Mouse (Mus musculus) heart, embryonic 16.5 days (tissue): ENCODE data around the gene Mark2. TPM values are rescaled to one million over a fixed set of nuclear protein-coding genes. Genes with fewer than 3 reads are reported as not detected.

ENCODE experiments used
- ATAC-seq: fragments of 200-750 bp; cut with Nextera tagmentation; replicated peaks from 2 replicates; pipeline ENCODE4 v1.8.0; 2017; ENCODE audit warnings: moderate number of reproducible peaks; ENCODE audit not compliant: insufficient read depth, low FRiP score; ENCODE audit errors: extremely low read depth
- H3K27ac ChIP-seq: fragments of 300-500 bp; sonication (generic); 2 replicates; pipeline ENCODE4 v1.5.1; 2014; ENCODE audit warnings: mild to moderate bottlenecking, low read length, control low read depth, moderate library complexity
- H3K27me3 ChIP-seq: fragments of 300-500 bp; sonication (generic); 2 replicates; pipeline ENCODE4 v1.6.1; 2014; ENCODE audit warnings: low read length, mixed read lengths; ENCODE audit not compliant: control insufficient read depth, insufficient read depth
- H3K36me3 ChIP-seq: fragments of 300-500 bp; sonication (generic); 2 replicates; pipeline ENCODE4 v1.6.1; 2014; ENCODE audit not compliant: control insufficient read depth, insufficient read depth
- H3K4me1 ChIP-seq: fragments of 300-500 bp; sonication (generic); 2 replicates; pipeline ENCODE4 v1.6.1; 2014; ENCODE audit warnings: low read length, mixed read lengths; ENCODE audit not compliant: control insufficient read depth, insufficient read depth
- H3K4me2 ChIP-seq: fragments of 300-500 bp; sonication (generic); 2 replicates; pipeline ENCODE4 v1.6.1; 2014; ENCODE audit warnings: low read depth, mild to moderate bottlenecking, control low read depth, low read length
- H3K4me3 ChIP-seq: fragments of 300-500 bp; sonication (generic); 2 replicates; pipeline ENCODE4 v1.5.1; 2014; ENCODE audit warnings: mild to moderate bottlenecking, control low read depth, low read length
- H3K9ac ChIP-seq: fragments of 300-500 bp; sonication (generic); 2 replicates; pipeline ENCODE4 v1.6.1; 2014; ENCODE audit warnings: low read length, control low read depth
- H3K9me3 ChIP-seq: fragments of 300-500 bp; sonication (generic); replicated peaks from 2 replicates; pipeline ENCODE4 v1.6.1; 2016; ENCODE audit warnings: low read length; ENCODE audit not compliant: control insufficient read depth
- WGBS: fragments of 180-500 bp; shearing (Covaris S2); extraction: QIAGEN DNeasy Blood & Tissue Kit; methylation state at CpG from one replicate; pipeline ENCODE4 v1.1.7; 2014; 5-methylcytosine and 5-hydroxymethylcytosine counted together
- polyA plus RNA-seq: library from polyadenylated mRNA; unstranded; fragments of >200 nt; fragmentation: Nextera tagmentation; extraction: Ambion mirVana; gene quantifications from 2 replicates; pipeline ENCODE4 v1.2.1, GENCODE M21; 2015

The Mark2 gene
- polyA plus RNA-seq, 1 experiment from 2014 or later, result 32.4 TPM

DNA sequence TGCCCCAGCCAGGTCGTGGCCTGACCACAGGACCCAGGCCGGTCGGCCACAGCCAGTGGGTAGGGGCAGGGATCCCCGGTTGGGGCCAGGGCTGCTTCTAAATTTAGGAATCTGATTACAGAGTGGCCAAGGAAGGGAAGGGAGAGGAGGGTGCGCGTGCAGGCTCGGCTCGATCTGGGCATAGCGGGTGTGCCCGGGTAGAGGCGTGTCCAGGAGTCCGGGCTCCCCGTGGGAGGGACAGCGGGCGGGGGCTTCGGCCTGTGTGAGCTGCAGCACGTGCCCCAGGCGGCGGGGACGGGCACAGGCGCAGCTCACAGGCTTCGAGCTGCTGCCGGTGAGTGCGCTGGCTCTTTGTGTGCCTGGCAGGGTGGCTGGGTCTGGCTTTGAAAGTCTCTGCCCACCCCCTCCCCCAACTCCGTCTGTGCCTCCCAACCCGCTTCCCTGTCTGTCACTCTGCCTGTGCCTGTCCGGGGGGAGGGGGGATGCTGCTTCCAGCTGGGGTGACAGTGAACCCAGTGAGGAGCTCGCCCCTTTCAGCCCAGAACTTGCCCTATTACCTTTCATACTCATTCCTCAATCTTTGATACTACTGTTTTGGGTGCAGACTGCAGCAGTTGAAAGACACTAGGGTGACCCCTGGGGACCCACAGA lies 74.4 kb downstream of the Mark2 start, which contains the start of gene Rcor2:
TSS of gene Rcor2 (plus strand) at position 235 of the 651 bp plus-strand sequence.
- H3K9me3 ChIP-seq, result peaks cover 4% of the 10 kb centered on the region; the same call in 1 of the 2 replicates
- ATAC-seq, result peak; percentile 70
- H3K27ac ChIP-seq, result peak within 1 kb of the TSS; percentile 94
- H3K36me3 ChIP-seq, result peaks cover under 1% of the 10 kb centered on the region; the same call in 1 of the 2 replicates
- peak within 1 kb of the TSS; percentile 71 for H3K4me3 ChIP-seq
- H3K9ac ChIP-seq, result peak within 1 kb of the TSS; percentile 88
- no peaks in the 10 kb centered on the region for H3K27me3 ChIP-seq
- H3K4me1 ChIP-seq, result peaks cover 46% of the 10 kb centered on the region
- WGBS, result 2% methylated on average over 28 of the region's 28 CpGs
- H3K4me2 ChIP-seq, result peak within 1 kb of the TSS; percentile 79

DNA sequence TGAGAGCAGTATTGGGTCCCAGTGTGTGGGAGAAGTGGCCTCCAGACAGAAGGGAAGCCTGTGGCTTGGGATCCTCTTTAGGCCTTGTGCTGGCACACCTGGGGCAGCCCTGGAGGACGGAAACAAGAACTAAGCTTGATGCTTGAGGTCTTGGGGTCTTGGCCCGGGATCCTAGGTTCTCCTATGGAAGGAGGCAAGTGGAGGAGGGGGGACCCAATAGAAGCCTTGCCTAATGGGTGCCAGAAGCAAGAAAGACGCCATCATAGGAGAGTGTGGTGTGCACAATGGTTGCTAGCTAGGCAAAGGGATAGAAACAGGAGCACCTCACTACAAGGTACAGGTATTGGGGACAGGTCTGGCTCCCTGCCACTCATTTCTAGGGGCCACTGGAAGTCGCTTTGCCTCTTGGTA lies 75.2 kb downstream of the Mark2 start:
- H3K4me3 ChIP-seq, result no peak overlapping the region
- peak overlapping the region; percentile 79; the same call in 1 of the 2 replicates for H3K4me2 ChIP-seq
- H3K4me1 ChIP-seq, result peaks cover 46% of the 10 kb centered on the region
- WGBS, result 61% methylated on average over 4 of the region's 4 CpGs
- peak overlapping the region; percentile 94 for H3K27ac ChIP-seq
- no peak for ATAC-seq
- H3K9me3 ChIP-seq, result peaks cover 7% of the 10 kb centered on the region; the same call in 1 of the 2 replicates
- H3K36me3 ChIP-seq, result no peaks in the 10 kb centered on the region
- no peaks in the 10 kb centered on the region for H3K27me3 ChIP-seq
- peak overlapping the region; percentile 53 for H3K9ac ChIP-seq

DNA sequence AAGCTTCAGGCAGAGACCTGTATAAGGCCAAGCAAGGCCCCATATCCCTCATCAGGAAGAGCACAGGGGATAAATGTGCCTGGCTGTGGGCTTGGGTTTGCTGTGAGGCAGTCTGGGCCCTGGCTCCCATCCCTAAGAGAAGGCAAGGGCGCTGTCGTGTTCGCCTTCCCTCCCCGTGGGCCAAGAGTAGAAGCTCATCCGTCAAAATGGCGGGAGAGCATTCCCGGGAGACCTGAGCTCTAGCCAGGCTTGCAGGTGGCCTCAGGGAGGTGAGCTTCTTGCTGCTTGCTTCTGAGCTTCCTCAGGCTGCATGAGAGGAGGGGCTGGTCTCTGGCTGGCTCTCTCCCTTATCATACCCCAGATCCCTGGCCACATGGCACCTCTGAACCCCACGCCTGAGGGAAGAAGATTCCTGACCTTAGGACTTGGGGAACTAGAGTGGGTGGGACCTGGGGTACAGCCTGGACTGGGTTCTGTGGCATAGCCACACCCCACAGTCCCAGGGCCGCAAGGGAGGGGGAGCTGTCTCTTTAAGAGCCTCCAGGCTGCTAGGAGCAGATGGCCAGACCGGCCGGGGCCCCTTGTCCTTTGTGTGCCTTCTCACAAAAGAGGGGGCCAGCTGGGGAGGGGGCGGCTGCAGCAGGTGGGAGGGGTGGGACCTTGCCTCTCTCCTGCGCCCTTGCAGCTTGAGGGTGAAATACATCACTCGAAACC lies 76.0 kb downstream of the Mark2 start:
- WGBS, result 26% methylated on average over 14 of the region's 14 CpGs
- ATAC-seq, result no peak
- peak overlapping the region; percentile 21; the same call in 1 of the 2 replicates for H3K4me2 ChIP-seq
- H3K4me3 ChIP-seq, result no peak overlapping the region
- H3K27ac ChIP-seq, result peak overlapping the region; percentile 94
- H3K4me1 ChIP-seq, result peaks cover 46% of the 10 kb centered on the region
- no peaks in the 10 kb centered on the region for H3K36me3 ChIP-seq
- H3K27me3 ChIP-seq, result no peaks in the 10 kb centered on the region
- H3K9me3 ChIP-seq, result peaks cover 7% of the 10 kb centered on the region; the same call in 1 of the 2 replicates
- H3K9ac ChIP-seq, result peak overlapping the region; percentile 53

DNA sequence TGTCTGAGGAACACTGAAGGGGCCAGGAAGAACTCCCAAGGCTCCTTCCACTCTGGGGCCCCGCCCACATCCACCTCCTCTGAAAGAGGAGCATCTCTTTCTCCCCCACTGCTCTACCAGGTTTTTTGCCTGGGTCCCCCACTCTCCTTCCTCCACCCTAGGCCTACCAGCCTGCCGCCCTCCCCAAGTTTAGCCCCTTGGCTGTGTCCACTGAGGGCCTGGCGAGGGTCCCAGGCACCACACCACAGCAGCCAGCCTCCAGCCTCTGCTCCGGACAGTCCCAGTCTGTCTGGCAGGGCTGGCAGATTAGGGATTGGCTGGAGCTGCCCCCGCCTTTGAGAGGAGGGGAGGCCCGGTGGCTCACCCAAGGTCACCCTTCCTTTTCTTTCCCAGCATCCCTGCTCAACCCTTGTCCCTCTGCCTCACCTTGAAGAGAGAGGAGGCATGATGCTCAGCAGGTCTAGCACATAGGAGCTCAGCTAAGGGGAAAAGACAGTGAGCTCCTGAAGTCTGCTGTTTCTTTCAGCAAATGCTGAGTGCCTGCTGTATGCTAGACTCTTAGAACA lies 76.8 kb downstream of the Mark2 start:
- Histone ChIP-seq H3K4me2 (no peak overlapping the region; the same call in 1 of the 2 replicates), H3K9me3 (peaks cover 7% of the 10 kb centered on the region; the same call in 1 of the 2 replicates), H3K9ac (peak overlapping the region; percentile 53), H3K27ac (peak overlapping the region; percentile 94), H3K36me3 (no peaks in the 10 kb centered on the region), H3K27me3 (no peaks in the 10 kb centered on the region), H3K4me1 (peaks cover 44% of the 10 kb centered on the region), H3K4me3 (no peak overlapping the region)
- ATAC-seq, result peak; percentile 23; the same call in 1 of the 2 replicates
- WGBS, result 28% methylated on average over 6 of the region's 6 CpGs

DNA sequence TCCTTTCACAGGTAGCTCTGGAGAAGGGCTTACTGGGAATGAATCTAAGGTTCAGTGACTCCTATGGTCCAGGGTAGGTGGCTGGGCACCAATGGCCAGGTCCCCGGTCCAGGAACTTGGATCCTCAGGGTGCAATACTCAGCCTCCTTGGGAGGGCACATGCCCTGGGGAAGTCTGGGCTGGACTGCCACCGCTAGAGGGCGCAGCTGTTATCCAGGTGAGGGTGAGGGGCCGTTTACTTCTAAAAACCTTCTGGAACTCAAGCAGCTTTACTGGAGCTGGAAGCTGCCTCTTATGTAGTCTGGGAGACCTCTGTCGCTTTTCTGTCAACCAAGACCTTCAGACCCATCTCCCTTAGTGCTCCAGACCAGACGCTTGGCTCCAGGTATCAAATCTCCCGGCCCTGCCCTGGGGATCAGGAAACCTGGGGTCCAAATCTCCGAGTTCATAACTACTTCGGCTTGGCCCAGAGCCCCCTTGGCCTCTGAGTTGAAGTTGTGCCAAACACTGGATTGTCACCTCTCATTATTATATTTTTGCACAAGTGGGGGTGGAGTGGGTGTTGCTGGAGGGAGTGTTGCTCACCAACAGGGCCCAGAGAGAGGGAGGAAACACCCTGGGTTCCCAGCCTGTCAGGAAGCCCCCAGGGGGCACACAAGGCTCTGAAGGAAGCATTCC lies 77.4 kb downstream of the Mark2 start:
- Histone ChIP-seq H3K4me1 (peaks cover 38% of the 10 kb centered on the region), H3K27ac (peak overlapping the region; percentile 94), H3K4me2 (no peak overlapping the region; the same call in 1 of the 2 replicates), H3K9ac (peak overlapping the region; percentile 43; the same call in 1 of the 2 replicates), H3K36me3 (no peaks in the 10 kb centered on the region), H3K9me3 (peaks cover 7% of the 10 kb centered on the region; the same call in 1 of the 2 replicates), H3K27me3 (no peaks in the 10 kb centered on the region), H3K4me3 (no peak overlapping the region)
- WGBS, result 12% methylated on average over 9 of the region's 9 CpGs
- ATAC-seq, result no peak

DNA sequence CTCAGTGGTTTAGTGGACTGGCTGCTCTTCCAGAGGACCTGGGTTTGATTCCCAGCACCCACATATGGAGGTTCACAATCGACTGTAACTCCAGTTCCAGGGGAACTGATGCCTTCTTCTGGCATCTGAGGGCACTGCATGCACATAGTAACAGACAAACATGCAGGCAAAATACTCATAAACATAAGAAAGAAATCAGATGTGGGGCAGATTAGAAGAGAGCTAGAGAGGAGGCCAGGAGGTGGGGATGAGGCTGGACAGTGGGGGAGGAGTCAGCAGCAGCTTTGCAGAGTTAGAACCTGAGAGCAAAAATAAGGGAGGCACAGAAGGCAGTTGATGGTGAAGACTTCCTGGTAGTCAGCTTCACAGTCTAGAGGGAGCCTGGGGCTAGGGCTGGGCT lies 79.1 kb downstream of the Mark2 start:
- H3K9me3 ChIP-seq, result peaks cover 7% of the 10 kb centered on the region; the same call in 1 of the 2 replicates
- no peaks in the 10 kb centered on the region for H3K27me3 ChIP-seq
- 76% methylated on average over 1 of the region's 1 CpGs for WGBS
- H3K4me3 ChIP-seq, result no peak overlapping the region
- H3K9ac ChIP-seq, result no peak overlapping the region
- H3K4me2 ChIP-seq, result no peak overlapping the region
- no peak overlapping the region for H3K27ac ChIP-seq
- ATAC-seq, result no peak
- peaks cover 33% of the 10 kb centered on the region for H3K4me1 ChIP-seq
- H3K36me3 ChIP-seq, result no peaks in the 10 kb centered on the region

DNA sequence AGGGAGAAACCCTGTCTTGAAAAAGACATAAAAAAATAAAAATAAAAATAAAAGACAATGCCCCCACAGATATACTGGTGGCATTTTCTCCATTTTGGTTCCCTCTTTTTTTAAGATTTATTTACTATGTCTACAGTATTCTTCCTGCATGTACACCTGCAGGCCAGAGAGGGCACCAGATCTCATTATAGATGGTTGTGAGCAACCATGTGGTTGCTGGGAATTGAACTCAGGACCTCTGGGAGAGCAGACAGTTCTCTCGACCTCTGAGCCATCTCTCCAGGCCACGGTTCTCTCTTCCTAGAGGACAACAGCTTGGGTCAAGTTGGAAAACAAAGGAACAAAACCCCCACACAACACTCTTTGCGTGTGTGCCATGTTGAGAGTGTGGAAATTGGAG lies 79.7 kb downstream of the Mark2 start:
- H3K4me1 ChIP-seq, result peaks cover 27% of the 10 kb centered on the region
- H3K36me3 ChIP-seq, result no peaks in the 10 kb centered on the region
- H3K4me3 ChIP-seq, result no peak overlapping the region
- no peak for ATAC-seq
- H3K27me3 ChIP-seq, result no peaks in the 10 kb centered on the region
- no peak overlapping the region for H3K27ac ChIP-seq
- peaks cover 7% of the 10 kb centered on the region; the same call in 1 of the 2 replicates for H3K9me3 ChIP-seq
- H3K9ac ChIP-seq, result no peak overlapping the region
- 88% methylated on average over 3 of the region's 3 CpGs for WGBS
- no peak overlapping the region for H3K4me2 ChIP-seq

DNA sequence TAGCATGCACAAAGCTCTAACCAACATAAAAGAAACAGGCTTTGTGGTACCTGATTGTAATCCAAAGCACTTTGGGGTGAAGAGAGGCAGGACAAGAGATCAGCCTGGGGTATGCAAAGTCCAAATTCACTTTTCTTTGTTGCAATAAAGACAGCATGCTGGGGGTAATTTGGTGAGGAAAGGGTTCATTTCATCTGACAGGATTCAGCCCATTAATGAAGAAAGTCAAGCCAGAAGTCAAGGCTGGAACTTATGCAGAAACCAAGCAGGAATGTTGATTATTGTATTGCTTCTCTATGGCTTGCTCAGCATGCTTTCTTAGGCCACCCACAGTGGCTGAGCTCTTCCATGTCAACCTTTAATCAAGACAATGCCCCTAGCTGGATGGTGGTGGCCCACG lies 80.2 kb downstream of the Mark2 start:
- Histone ChIP-seq H3K4me1 (peaks cover 22% of the 10 kb centered on the region), H3K9ac (no peak overlapping the region), H3K36me3 (no peaks in the 10 kb centered on the region), H3K27me3 (no peaks in the 10 kb centered on the region), H3K27ac (no peak overlapping the region), H3K4me2 (no peak overlapping the region), H3K4me3 (no peak overlapping the region), H3K9me3 (peaks cover 7% of the 10 kb centered on the region; the same call in 1 of the 2 replicates)
- 93% methylated on average over 1 of the region's 1 CpGs for WGBS
- no peak for ATAC-seq
